Mouse (Mus musculus) myocyte (in vitro differentiated cells): ENCODE measurements around the gene Os9. TPM values are rescaled to one million over a fixed set of nuclear protein-coding genes. Genes with fewer than 3 reads are reported as not detected.

Source experiments
- H3K27me3 ChIP-seq: one replicate; pipeline ENCODE4 v1.6.1; 2011; ENCODE audit not compliant: control insufficient read depth, insufficient read depth, insufficient read length
- H3K36me3 ChIP-seq: one replicate; pipeline ENCODE4 v1.6.1; 2011; ENCODE audit not compliant: control insufficient read depth, insufficient read depth
- H3K4me2 ChIP-seq: one replicate; pipeline ENCODE4 v1.6.1; 2011; ENCODE audit warnings: low read depth, control low read depth
- H3K4me3 ChIP-seq: one replicate; pipeline ENCODE4 v1.5.1; 2011; ENCODE audit warnings: mild to moderate bottlenecking, control low read depth, moderate library complexity
- H3K79me2 ChIP-seq: one replicate; pipeline ENCODE4 v1.6.1; 2011; ENCODE audit not compliant: control insufficient read depth, insufficient read depth
- H3ac ChIP-seq: one replicate; pipeline ENCODE4 v1.6.1; 2011; ENCODE audit not compliant: control insufficient read depth, insufficient read length
- CEBPB ChIP-seq: IDR thresholded peaks from 2 replicates; pipeline ENCODE4 v1.6.1; 2011; ENCODE audit warnings: mild to moderate bottlenecking, moderate library complexity; ENCODE audit not compliant: poor library complexity, insufficient read depth, severe bottlenecking
- E2F4 ChIP-seq: IDR thresholded peaks from one replicate; pipeline ENCODE4 v1.6.1; 2011; ENCODE audit warnings: mild to moderate bottlenecking, control low read depth, moderate library complexity; ENCODE audit not compliant: insufficient read depth
- MAX ChIP-seq: IDR thresholded peaks from one replicate; pipeline ENCODE4 v1.6.1; 2011; ENCODE audit warnings: low read depth, mild to moderate bottlenecking, control low read depth
- MYOD1 ChIP-seq, 3 experiments: IDR thresholded peaks; one replicate each; pipeline ENCODE4 v1.6.1; 2011; ENCODE audit warnings: control low read depth in 2 of 3, low read depth in 2 of 3, mild to moderate bottlenecking in 2 of 3, moderate library complexity in 1 of 3; ENCODE audit not compliant: insufficient read length in 2 of 3, control insufficient read depth in 1 of 3
- MYOG ChIP-seq, 3 experiments: IDR thresholded peaks; one replicate each; pipeline ENCODE4 v1.6.1; 2011; ENCODE audit warnings: control low read depth in 2 of 3, low read depth in 2 of 3, mild to moderate bottlenecking in 2 of 3; ENCODE audit not compliant: insufficient read length in 2 of 3, control insufficient read depth in 1 of 3, insufficient read depth in 1 of 3
- POLR2A ChIP-seq: IDR thresholded peaks from one replicate; pipeline ENCODE4 v1.6.1; 2011; ENCODE audit warnings: low read depth, mild to moderate bottlenecking, control low read depth, moderate library complexity; ENCODE audit not compliant: insufficient read length
- POLR2AphosphoS2 ChIP-seq: IDR thresholded peaks from one replicate; pipeline ENCODE4 v1.6.1; 2011; ENCODE audit warnings: low read depth, control low read depth; ENCODE audit not compliant: insufficient read length
- REST ChIP-seq: IDR thresholded peaks from one replicate; pipeline ENCODE4 v1.6.1; 2011; ENCODE audit warnings: mild to moderate bottlenecking, control low read depth, moderate library complexity; ENCODE audit not compliant: insufficient read depth, insufficient read length
- SRF ChIP-seq: IDR thresholded peaks from one replicate; pipeline ENCODE4 v1.6.1; 2011; ENCODE audit warnings: low read depth; ENCODE audit not compliant: control insufficient read depth, insufficient read length
- TCF12 ChIP-seq: IDR thresholded peaks from one replicate; pipeline ENCODE4 v1.6.1; 2011; ENCODE audit warnings: mild to moderate bottlenecking, control low read depth; ENCODE audit not compliant: poor library complexity, insufficient read depth, severe bottlenecking
- TCF3 ChIP-seq: IDR thresholded peaks from one replicate; pipeline ENCODE4 v1.6.1; 2011; ENCODE audit warnings: low read depth, control low read depth; ENCODE audit not compliant: insufficient read length
- USF1 ChIP-seq: IDR thresholded peaks from one replicate; pipeline ENCODE4 v1.6.1; 2011; ENCODE audit warnings: low read depth, mild to moderate bottlenecking, control low read depth, moderate library complexity
- polyA plus RNA-seq: library from polyadenylated mRNA; unstranded; fragments of >200 nt; fragmentation: generic; extraction: Trizol; gene quantifications from one replicate; pipeline ENCODE4 v1.2.1, GENCODE M21; 2012; ENCODE audit warnings: missing spikeins

The Os9 gene
- polyA plus RNA-seq, 1 experiment, result 67.2 TPM

GRCm38 (mm10) chr10:127058708-127059107 is 62.2 kb downstream of the Os9 start:
- peak overlapping the region; percentile 51 for H3K4me2 ChIP-seq
- H3ac ChIP-seq, result no peak overlapping the region
- peaks cover 2% of the 10 kb centered on the region for H3K79me2 ChIP-seq
- TF ChIP-seq TCF12, result no peak
- no peak for TF ChIP-seq MYOG (IDR thresholded peaks at IDR 0.05; ENCODE audit: control insufficient read depth in 1 of 3, insufficient read depth in 1 of 3, insufficient read length in 2 of 3, low read depth in 2 of 3)
- TF ChIP-seq MAX, result no peak
- TF ChIP-seq POLR2A, result no peak
- no peak for TF ChIP-seq MYOD1 (IDR thresholded peaks at IDR 0.05; ENCODE audit: control insufficient read depth in 1 of 3, insufficient read length in 2 of 3, low read depth in 2 of 3)
- TF ChIP-seq TCF3, result no peak
- TF ChIP-seq USF1, result no peak
- H3K36me3 ChIP-seq, result no peaks in the 10 kb centered on the region
- no peaks in the 10 kb centered on the region for H3K27me3 ChIP-seq
- no peak overlapping the region for H3K4me3 ChIP-seq

GRCm38 (mm10) chr10:127058161-127058560 is 62.8 kb downstream of the Os9 start:
- no peak for TF ChIP-seq MYOG (IDR thresholded peaks at IDR 0.05; ENCODE audit: control insufficient read depth in 1 of 3, insufficient read depth in 1 of 3, insufficient read length in 2 of 3, low read depth in 2 of 3)
- Histone ChIP-seq H3K4me3 (no peak overlapping the region), H3K36me3 (no peaks in the 10 kb centered on the region), H3ac (no peak overlapping the region), H3K27me3 (no peaks in the 10 kb centered on the region), H3K79me2 (no peaks in the 10 kb centered on the region), H3K4me2 (peak overlapping the region; percentile 51)

- no peak for TF ChIP-seq TCF12
- TF ChIP-seq E2F4, result no peak
- TF ChIP-seq TCF3, result no peak
- TF ChIP-seq MAX, result no peak
- TF ChIP-seq MYOD1 (IDR thresholded peaks at IDR 0.05; ENCODE audit: control insufficient read depth in 1 of 3, insufficient read length in 2 of 3, low read depth in 2 of 3), result no peak
- no peak for TF ChIP-seq POLR2A
- Histone ChIP-seq H3ac (no peak overlapping the region), H3K4me3 (no peak overlapping the region), H3K4me2 (no peak overlapping the region), H3K79me2 (no peaks in the 10 kb centered on the region), H3K27me3 (no peaks in the 10 kb centered on the region), H3K36me3 (no peaks in the 10 kb centered on the region)
Measured at GRCm38 (mm10) chr10:127056490-127056889, 64.4 kb downstream of the Os9 start.

GRCm38 (mm10) chr10:127055406-127055805 is 65.5 kb downstream of the Os9 start:
- Histone ChIP-seq H3K27me3 (no peaks in the 10 kb centered on the region), H3K36me3 (no peaks in the 10 kb centered on the region), H3K79me2 (no peaks in the 10 kb centered on the region), H3K4me3 (no peak overlapping the region), H3ac (no peak overlapping the region), H3K4me2 (no peak overlapping the region)
- TF ChIP-seq USF1 (no peak), TCF3 (no peak), MAX (no peak), MYOG (IDR thresholded peaks at IDR 0.05; ENCODE audit: control insufficient read depth in 1 of 3, insufficient read depth in 1 of 3, insufficient read length in 2 of 3, low read depth in 2 of 3) (no peak), POLR2AphosphoS2 (no peak), POLR2A (no peak), CEBPB (no peak), REST (no peak), E2F4 (no peak), SRF (no peak), MYOD1 (IDR thresholded peaks at IDR 0.05; ENCODE audit: control insufficient read depth in 1 of 3, insufficient read length in 2 of 3, low read depth in 2 of 3) (no peak), TCF12 (no peak)

GRCm38 (mm10) chr10:127054646-127055045 is 66.3 kb downstream of the Os9 start:
- Histone ChIP-seq H3ac (no peak overlapping the region), H3K4me3 (no peak overlapping the region), H3K36me3 (no peaks in the 10 kb centered on the region), H3K79me2 (no peaks in the 10 kb centered on the region), H3K27me3 (peaks cover 2% of the 10 kb centered on the region), H3K4me2 (no peak overlapping the region)
- TF ChIP-seq TCF12 (no peak), POLR2A (no peak), MAX (no peak), REST (peak; percentile 84)

- Histone ChIP-seq H3K27me3 (peaks cover 9% of the 10 kb centered on the region), H3K4me2 (no peak overlapping the region), H3K36me3 (no peaks in the 10 kb centered on the region), H3ac (no peak overlapping the region), H3K4me3 (no peak overlapping the region), H3K79me2 (no peaks in the 10 kb centered on the region)
- TF ChIP-seq USF1 (no peak), POLR2A (no peak), TCF12 (no peak), SRF (no peak), POLR2AphosphoS2 (no peak), REST (no peak), MAX (no peak), CEBPB (no peak), MYOG (IDR thresholded peaks at IDR 0.05; ENCODE audit: control insufficient read depth in 1 of 3, insufficient read depth in 1 of 3, insufficient read length in 2 of 3, low read depth in 2 of 3) (no peak), TCF3 (no peak)
Measured at GRCm38 (mm10) chr10:127050119-127050474, 70.8 kb downstream of the Os9 start.
